Mouse (Mus musculus) mouse trophoblast stem cell (cell line): Measurements from ENCODE around the gene Fam90a1a.
"Not testable (repeated sequence)": the region's sequence is repeated elsewhere in the genome, so short reads cannot be mapped to it uniquely, and the experiment has no call there.

ENCODE experiments used
- in situ Hi-C, 2 experiments: fragments of 300-500 bp; cut with MseI, MboI; formaldehyde crosslinking; loops; 2 replicates in 1 of 2; 3 replicates in 1 of 2; pipeline ENCODE4 v1.15.1; 2025

The Fam90a1a gene

DNA sequence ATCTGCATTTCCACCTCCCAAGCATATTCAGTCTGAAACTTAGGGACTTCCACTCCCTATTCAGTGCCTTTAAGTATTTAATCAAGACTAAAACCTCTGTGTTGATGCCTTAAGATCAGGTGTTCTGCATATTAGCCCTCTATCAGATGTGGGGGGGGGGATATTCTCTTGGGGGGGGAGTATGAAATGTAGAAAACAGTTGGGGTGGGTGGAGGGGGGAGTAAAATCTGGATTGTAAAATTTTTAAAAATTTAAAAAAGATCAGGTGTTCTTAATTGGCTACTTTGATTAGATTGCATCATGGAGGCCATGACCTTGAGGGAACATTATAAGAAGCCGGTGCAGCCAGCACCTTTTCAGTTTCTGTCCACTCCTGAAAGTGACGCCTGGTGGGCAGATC lies at the start of gene Fam90a1a:
TSS of gene Fam90a1a (plus strand) at position 301 of the 400 bp plus-strand sequence.
- in situ Hi-C loops: loop anchor here (5.0 to 25.0 kb wide), 4 partner anchors 196 to 946 kb away; no protein-coding TSS in a partner anchor

DNA sequence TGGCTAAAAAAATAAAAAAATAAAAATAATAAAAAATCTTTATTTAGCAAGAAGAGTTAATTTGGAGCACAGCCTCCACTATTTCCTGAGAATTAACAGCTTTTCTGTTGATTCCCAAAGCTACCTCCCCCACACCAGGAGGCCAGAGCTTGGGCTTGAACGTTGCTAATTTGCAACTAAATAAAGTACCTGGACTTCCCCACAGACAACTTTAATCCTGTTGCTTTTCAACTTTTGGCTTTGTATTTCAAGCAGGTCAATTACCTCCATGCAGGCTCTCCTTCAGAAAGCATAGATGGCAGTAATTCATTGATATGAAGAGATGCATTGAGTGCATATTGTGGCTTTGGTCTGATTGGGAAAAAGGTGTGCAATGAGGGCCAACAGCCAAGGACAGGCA lies 46.6 kb upstream of the Fam90a1a start:
- in situ Hi-C loops: no loop called here

DNA sequence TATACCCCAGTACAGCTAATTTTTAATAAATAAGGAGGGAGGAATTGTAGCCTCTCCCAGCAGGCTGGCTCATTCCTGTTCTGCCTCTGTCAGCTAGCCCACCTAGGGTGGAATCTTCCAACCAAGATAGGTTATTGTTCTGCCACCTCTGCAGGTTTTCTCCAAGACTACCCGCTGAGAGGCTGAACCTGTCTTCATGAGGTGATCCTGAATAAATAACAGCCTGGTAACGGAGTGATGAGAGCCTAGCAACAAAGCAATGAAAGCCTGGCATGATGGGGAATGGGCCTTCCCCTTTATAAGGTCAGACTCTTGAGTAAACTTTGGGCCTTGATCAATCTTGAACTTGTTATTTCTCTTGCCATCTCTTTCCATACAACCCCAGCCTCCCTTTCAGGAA lies 46.0 kb upstream of the Fam90a1a start:
- in situ Hi-C loops: no loop called here

DNA sequence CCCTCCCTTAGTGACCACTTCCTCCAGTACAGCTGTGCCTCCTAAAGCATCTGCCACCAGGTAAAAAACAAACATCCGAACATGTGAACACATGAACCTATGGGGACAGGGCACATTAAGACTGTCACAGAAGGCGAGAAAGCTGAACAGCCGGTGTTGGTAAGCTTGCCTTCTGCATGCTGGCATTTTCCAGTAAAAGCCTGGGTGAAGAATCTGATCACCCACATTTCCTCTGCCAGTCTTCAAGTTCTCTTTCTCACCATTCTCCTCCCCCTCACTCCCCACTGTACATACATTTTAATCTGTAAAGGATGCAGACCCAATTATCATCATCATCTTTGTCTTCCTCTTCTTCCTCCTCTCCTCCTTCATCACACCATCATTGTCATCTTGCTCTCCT lies 42.9 kb upstream of the Fam90a1a start:
- in situ Hi-C loops: no loop called here

DNA sequence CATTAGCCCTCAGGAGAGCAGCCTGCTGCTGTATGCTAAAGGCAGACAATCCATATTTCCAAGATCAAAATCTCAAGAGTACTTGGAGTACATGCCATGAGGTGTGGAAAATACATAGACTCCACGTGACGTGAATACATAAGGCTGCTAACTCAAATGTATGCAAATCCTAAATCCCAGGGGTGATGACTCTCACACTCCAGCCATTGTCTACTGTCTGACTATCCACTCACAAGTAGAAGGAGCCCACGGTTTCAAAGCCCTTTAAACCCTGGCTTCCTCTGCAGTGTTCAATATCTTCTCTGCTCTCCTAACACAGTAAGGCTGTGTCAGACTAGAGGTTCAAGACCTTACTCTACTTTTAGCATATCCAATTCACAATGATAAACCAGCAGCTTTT lies 27.8 kb upstream of the Fam90a1a start:
- in situ Hi-C loops: not testable (repeated sequence)

DNA sequence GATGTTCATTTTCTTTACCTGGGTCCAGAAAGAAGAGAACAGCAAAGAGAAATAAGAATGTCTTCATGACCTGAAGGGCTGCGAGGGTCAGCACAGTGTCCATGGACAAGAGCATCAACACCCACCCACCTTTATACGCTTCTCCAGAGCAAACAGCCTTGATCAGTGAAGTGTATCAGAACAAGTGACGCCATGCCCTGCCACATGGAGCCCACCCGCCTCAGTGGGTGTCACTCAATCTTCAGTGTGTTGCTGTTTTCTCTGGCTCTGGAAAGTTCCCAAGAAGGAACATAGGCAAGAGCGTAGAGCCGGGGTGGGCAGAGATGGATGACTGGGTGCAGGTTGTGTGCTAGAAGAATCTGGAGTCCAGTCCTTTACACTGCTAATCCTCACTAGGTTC lies 25.9 kb upstream of the Fam90a1a start, which contains the start of gene Defb15:
TSS of gene Defb15 (minus strand) at position 101 of the 400 bp plus-strand sequence.
- in situ Hi-C loops: no loop called here

DNA sequence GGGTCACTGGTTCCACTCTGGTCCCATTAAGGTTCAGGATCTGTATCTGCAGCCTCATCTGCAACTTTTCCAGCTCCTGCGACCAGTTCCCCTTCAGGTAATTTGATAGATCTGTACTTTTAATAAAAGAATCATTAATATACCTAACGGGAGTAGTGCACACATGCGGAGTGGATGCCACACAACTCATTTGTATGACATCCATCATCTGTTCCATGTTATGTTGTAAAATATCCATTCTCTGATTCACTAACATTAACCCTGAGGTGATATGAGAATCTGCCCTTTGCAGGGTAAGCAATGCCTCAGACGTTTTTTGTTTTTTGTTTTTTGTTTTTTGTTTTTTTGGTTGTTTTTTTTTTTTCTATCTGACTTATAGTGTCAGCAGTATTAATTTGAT lies 20.5 kb upstream of the Fam90a1a start, which contains the start of gene Defb35:
TSS of gene Defb35 (plus strand) at position 301 of the 400 bp plus-strand sequence.
- in situ Hi-C loops: not testable (repeated sequence)

DNA sequence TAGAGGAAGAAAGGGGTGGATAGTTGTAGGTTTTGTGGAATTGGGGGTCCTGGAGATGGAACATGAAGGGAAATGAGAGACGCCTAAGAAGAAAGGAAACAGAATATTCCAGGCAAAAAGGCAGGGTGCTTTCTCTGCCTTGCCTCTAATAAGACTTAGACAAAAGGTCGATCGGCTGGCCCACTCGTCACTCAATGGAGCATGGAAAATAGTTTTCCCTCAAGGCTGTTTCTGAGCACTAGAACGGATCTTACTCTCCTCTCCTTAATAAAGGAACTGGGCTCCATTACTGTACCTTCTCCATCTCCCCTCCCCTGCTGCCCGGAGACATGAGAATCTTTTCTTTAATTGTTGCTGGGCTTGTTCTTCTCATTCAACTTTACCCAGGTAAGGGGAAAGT lies 12.1 kb upstream of the Fam90a1a start, which contains the start of gene Defb13:
TSS of gene Defb13 (plus strand) at position 301 of the 400 bp plus-strand sequence.
- in situ Hi-C loops: no loop called here

DNA sequence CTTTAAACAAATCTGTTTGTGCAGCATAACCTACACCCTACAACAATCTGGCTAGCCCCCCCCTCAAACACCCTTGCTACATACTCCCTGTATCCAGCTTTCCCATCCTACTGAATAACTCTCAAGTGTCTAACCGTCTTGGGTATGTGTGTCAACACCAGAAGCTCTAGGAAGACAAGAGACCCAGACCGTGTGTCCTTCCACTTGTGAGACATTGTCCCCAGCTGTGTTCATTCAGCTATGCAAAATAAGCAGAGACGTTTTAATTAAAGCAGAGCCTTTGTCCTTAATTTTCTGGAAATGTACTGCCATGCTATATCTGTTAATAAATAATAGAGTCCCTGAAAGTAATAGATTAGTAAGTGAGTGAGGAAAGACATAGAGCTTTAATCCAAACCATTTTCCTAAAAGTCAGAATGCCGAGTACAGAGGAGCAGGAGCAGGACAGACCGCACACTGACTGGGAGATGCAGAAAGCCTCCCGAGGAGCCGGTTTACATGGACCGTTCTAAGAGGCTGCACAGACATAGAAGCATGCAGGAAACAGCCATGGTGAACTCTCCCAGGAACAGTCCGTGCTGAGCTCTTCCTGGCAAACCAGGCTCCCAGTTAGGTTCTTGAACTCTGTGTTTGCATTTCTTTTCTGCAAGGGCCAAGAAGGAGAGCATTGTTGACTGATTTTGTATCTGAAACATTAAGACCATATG lies 11.1 kb upstream of the Fam90a1a start:
- in situ Hi-C loops: no loop called here

DNA sequence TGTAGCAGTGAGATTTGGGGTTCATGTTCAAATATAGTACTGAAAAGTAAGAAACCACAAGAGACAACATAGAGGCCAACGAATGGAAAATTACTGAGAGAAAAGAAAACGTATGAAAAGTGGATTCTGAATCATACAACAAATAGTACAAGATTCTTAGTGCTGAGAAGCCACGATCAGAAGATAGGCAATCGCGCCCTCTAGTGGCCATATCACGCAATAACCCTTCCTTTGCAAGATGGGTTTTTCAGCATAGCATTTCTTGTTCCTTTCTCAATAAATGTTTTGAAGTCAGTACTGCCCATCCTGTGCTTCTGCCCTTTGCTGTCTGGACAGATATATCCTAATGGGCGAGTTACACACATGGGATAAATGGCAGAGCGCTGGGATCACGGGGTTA lies 3.2 kb upstream of the Fam90a1a start:
- in situ Hi-C loops: loop anchor here (5.0 to 25.0 kb wide), 4 partner anchors 193 to 943 kb away; no protein-coding TSS in a partner anchor

DNA sequence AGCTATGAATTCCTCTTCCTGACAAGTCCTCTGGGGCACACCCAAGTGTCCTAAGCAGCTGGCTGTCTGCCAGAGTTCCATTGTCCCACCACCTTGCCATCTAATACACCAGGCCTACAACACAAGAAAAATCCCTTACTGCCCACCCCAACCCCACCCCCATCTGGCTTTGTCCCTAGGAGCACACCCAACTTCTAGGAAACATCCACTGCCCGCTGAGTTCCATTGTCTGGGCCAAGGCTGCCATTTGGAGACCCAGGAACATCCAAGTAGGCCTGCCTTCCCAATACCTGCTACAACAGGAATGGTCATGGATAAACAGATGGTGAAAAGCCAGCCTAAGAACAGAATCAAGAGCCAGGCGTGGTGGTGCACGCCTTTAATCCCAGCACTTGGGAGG lies 2.2 kb upstream of the Fam90a1a start:
- in situ Hi-C loops: loop anchor here (5.0 to 25.0 kb wide), 4 partner anchors 194 to 944 kb away; no protein-coding TSS in a partner anchor

DNA sequence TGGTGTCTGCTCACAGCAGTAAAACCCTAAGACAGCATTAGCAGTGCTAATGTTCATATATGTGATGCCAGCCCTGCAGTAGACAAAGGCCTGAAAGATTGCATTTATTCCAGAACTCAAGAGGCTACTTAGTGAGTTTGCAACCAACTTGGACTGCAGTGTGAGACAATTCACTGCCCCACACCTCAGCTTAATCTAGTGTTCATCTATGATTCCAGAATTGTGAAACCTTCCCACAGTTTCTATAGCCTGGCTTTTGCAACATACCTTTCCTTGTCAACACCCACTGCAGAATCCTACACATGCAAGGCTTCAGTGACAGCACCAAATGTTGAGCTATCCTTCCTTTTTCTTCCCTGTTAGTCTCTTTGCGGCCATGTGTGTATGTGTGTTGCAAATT lies 8.1 kb downstream of the Fam90a1a start:
- in situ Hi-C loops: loop anchor here in 1 of 2 experiments (25.0 kb wide), 1 partner anchor 954 kb away; no protein-coding TSS in a partner anchor

DNA sequence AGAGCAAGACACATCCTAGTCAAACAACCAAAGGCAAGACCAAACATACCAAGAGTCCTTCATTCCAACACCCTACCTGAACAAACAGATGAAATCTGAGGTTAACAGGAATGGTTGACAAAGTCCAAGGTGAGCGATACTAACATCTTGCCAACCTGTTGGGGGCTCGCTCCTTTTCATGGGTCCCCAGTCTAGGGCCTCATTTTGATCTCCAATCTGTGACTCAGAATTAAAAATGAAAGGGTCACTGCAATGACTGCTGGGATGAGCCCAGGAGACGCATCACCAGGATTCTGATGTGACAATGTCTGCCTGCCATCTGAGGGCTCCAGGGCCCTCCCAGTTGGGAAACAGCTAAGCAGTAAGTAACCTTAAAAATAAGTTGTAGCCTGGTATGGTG lies 11.0 kb downstream of the Fam90a1a start, which contains the start of gene Ccdc70:
TSS of gene Ccdc70 (plus strand) at position 301 of the 400 bp plus-strand sequence.
- in situ Hi-C loops: loop anchor here in 1 of 2 experiments (25.0 kb wide), 1 partner anchor 957 kb away; no protein-coding TSS in a partner anchor

DNA sequence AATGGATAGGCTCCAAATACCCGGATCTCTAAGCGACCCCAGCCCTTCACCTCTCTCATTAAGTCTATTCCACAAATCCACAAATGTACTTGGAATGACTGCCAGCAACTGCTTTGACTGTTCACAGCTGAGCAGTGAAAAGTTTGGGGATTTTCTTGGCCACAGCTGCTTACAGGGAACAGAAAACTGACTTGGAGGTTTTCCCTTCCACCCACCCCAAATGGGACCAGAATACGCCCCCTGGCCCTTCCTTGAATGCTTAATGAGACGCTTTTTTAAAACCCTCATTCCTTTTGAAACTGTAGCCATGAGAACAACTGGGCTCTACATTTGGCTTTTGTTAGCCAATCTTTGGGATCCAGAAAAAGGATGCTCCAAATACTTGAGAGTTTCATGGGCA lies 19.7 kb downstream of the Fam90a1a start:
- in situ Hi-C loops: no loop called here

DNA sequence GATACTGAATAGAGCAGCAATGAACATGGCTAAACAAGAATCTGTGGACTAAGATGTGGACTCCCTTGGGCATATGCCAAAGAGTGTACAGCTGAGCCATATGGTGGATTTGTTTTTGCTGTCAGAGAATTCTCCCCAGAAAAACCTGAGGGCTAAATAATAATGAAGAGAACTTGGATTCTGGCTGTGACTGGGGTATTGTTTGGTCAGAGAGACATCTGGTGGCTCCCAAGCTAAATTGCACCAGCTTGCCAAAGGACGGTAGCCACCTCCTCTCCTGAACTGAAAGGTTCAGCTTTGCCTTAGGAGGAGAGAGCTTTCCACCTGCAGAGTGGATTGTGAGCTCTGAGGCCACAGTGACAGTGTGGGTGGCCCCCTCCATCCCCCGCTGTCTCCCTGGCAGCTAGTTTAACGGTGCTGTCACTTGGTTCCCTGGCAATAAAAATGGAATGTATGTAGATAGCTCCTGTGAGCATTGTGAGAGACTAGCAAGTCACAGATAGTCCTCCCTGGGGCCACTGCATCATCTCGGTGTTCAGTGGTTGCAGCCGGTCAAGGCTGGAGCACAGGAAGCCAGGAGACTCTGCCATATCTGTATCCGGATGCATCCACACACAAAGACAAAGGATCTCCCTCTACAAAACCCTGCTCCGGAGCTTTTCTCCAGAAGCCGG lies 23.3 kb downstream of the Fam90a1a start:
- in situ Hi-C loops: no loop called here

DNA sequence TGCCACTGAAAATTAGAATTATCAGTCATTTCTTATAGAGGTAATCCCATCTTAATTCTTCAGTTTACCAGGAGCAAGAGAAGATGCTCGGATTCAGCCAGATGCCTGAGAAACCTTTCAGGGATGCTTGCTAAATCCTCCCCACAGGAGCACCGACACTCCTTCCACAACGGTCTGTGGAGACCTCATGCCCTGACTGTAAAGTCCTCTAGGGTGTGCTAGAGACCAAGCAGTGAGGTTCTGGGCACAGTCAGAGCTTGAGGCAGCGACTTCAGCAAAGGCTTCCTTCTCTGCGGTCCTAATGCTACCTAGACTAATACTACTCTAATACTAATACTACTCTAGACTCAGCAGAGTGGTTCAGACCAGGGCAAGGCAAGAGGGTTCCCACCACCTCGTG lies 33.7 kb downstream of the Fam90a1a start:
- in situ Hi-C loops: loop anchor here in 1 of 2 experiments (10.0 kb wide), 1 partner anchor 53 kb away; no protein-coding TSS in a partner anchor

DNA sequence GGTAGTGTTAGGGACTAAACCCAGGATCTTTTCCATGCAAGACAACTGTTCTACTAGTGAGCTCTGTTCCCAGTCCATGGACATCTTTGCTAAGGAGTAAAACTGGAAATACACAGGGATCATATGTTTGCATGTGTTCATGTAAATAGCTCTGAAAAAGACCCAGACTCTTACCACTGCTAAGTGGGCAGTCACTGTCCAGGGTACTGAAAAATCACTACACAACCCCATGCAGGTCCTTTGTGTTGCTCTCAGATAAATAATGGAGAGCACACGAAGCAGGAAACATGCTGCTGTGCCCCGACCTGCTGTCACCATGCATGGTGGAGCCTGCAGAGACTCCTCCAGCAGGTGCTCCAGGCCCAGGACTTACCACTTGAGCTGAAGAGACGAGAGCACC lies 36.7 kb downstream of the Fam90a1a start:
- in situ Hi-C loops: loop anchor here (5.0 to 10.0 kb wide), 2 partner anchors 47 to 50 kb away; no protein-coding TSS in a partner anchor

DNA sequence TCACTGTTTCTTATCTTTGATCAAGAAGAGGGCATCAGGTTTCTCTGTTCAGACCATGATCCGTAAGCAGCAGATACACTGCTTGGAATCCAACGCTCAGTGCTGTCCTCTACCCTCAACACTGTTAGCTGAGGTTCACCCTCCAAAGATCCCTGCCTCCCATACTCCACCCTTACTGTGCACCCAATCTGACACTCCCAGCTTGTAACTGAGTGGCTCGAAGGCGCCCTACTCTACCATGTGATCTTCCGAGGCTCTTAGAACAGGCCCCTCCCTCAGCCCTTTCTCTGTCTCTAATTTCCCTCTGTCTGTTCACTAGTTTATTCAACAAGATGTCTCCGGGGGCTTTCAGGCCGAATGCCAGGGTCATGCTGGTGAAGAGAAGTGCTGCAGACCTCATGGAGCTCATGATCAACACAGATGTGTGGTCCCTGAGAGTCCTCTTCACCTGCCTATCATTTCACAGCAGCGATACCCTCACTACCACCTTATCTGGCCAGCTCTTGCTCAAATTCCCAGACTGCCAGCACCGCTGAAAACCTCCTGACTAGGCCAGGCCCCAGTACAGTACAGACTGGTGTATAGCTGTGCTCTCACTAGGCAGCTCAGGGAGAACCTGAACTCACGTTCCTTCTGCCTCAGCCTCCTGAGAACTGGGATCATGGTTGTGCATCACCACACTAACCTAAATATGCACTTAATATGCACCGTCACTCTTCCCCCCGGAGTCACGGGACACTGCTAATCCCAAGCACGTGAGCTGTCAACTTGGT lies 46.4 kb downstream of the Fam90a1a start:
- in situ Hi-C loops: no loop called here

DNA sequence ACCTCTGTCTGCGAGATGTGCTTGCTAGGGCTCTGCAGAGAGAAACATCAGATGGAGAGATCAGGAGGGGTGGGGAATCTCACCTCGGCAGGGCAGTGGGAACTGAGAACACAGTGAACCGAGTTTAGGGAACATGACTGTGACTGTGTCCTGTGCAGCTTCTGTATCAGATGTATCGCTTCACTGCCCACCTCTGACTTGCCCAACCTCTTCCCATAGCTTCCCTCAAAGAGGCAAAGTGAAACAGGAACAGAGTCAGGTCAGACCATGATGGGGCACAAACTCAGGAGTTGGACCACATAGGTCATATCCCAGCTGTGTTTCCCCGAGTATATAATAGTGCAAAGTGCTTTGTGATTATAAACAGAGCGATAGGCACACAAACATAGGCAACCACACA lies 47.9 kb downstream of the Fam90a1a start:
- in situ Hi-C loops: no loop called here

DNA sequence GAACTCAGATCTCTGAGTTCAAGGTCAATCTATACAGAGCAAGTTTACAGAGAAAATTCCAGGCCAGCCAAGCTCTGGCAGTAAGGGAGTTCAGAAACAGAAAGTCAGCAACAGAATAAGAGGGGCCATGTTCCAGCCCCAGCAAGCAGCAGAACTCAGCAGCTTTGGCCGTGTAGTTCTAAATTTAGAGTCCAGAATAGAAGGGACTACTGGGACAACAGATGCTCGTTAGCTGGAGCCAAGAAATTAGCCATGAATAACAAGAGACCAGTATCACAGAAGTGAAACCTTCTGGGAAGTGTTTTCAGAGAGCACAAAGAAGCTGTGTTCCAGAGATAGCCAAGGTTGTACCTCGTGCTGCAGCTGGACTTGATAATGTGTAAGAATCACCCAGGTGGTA lies 50.9 kb downstream of the Fam90a1a start:
- in situ Hi-C loops: no loop called here

DNA sequence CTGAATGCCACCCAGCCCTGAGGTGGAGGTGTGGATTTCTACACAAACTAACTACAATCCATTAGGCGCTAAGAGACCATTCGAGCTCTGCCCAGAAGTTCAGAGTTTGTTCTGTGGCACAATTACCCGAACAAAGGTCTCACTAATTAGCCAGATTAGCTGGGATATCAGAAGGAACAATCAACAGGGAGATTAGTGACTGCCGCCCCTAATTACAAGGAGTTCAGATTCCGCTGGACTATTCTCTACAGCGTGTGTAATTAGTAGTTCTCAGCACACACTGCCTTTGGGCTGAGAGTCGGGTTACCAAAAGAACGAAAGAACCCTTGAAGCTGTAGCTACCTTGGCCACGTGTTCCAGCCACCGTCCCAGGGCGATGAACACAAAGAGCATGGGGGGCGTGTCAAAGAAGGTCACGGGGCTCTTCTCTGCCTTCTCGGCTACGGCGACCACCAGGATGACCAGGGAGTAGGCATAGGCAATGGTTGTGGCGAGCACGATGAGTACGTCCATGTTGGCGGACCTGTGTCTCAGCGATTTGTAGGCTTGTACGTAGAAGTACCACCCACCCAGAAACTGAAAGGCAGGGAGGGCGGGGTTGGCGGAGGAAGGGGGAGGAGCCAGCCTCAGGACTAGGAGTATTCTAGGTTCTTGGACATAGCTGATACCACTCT lies 54.7 kb downstream of the Fam90a1a start:
- in situ Hi-C loops: no loop called here
